Mouse (Mus musculus): ENCODE results near the gene Copg1.

The Copg1 gene

DNA sequence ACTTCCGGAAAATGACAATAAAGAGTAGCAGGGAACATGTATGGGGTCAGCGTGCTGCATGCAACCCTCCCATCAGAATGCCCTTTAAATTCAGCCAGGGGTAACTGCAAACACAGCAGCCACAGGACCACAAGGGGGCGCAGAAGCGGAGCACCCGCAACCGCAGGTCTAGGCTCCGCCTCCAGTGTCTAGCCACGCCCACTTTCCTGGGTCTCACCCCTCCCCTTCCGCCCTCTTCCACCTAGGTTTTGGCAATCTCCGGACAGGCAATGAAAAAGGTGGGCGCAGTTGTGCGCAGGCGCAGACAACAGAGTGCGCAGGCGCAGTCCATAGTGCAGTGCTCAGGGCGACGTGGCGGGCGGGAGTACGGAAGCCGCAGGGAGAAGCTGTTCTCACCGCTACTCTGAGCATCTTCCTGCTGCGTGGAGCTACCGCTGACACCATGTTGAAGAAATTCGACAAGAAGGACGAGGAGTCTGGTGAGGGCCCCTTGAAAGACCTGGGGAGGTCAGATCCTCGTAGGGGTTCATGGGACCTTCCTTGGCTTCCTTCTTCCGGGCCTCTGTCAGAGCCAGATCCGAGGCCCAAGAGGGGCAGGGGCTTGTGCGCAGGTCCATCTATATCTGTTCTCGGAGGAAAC lies at the start of gene Copg1:
Gene Copg1, plus strand, starts transcription at position 221 of the 640 bp plus-strand sequence.
- peak; percentile 100 for DNase-seq (ENCODE audit: extremely low spot score)

DNA sequence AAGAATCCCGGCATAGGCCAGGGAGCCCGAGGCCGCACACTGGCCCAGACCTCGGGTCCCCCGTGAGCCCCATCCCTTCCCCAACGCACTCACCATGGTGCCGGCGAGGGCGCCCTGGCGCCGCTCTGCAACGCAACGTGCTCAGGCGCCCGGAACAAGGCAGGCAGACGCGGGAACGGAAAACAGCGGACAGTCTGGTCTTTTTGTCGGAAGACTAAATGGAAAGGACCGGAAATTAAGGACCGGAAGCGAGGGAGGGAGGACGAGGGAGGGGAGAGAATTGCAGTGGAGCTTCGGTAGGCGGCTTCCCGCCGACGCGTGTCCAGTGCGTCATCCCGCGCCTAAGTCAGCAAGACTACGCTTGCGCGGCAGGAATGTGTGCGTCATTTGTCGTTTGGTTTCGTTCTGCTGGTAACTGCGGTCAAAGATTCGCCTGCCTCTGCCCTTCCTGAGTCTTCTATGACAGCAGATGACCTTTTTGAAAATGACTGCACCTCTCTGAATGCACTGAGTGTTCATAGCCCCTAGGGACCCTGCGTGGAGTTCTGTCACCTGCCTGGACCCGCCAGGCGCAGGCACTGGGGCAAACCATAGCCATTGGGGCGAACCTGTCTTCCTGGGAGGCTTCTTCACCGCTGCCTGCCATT lies 48.9 kb upstream of the Copg1 start, which contains the start of gene Isy1:
Gene Isy1, minus strand, starts transcription at position 248 of the 647 bp plus-strand sequence.
- peak; percentile 96 for DNase-seq (ENCODE audit: extremely low spot score)

DNA sequence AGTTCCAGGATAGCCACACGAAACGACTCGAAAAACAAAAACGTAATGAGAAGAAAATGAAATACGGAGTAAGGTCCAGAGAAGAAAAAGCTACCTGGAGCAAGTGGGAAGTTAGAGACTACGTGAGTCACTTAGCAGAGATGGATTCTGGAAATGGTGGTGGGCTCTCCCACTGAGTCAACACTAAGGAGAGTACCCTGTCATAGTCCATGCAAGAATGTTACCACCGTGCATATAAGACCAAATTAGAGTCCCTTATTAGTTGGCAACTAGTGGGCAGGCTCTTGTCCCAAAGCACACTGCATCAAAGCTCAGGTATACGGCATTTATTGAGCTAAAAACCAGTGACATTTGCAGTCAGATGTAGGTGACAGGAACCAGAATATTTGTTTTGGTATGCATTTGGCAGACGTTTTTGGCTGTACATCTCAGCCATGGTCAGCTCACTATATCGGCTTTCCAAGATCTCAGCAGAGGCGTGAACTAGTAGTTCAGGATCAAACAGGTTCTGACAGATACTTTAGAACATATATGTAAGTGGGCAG lies 47.7 kb upstream of the Copg1 start:
- DNase-seq (ENCODE audit: extremely low spot score): no peak

GRCm38 (mm10) chr6:87841635-87842034 lies 46.0 kb upstream of the Copg1 start:
- no peak for DNase-seq (ENCODE audit: extremely low spot score)

DNA sequence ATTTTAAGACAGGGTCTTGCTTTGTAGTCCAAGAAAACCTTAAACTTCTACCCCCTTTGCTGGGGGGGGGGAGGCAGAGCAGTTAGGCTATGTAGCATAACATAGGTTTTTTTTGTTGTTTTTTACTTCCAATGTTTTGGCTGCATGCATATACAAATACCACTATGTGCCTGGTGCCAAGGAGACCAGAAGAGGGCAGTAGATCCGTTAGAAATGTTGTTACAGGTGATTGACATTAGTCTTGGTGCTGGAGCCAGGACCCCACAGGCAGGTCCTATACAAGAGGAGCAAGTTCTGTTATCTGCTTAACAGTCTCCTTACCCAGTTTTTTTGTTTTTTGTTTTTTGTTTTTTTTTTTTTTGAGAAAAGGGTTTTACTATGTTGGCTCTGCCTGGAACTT lies 45.4 kb upstream of the Copg1 start:
- no peak for DNase-seq (ENCODE audit: extremely low spot score)

DNA sequence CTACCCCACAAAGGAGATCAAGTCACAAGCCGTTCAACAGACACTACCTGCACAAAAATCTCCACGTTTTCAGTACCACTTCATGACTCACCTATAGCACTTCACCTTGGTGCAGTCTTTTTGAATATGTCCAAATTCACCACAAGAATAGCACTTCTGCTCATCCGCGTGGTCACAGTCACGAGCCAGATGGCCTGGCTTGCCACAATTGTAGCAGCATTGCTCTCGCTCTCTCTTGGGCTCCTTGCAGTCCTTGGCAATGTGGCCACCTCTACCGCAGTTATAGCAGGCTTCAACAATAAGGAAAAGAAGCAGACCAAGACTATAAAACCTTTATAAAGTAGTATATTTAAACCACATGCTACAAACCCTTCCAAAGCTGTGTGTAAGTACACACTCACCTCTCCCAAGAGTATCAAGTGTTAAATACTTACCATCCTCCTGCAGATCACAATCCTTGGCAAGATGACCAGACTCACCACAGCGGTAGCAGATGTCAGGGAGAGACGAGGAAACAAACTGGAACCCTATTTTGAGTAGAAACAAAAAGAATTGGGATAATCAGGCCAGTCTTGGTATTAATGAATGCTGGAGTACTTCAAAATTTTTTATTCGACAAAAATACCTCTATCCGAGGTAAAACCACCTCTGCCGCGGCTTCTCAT lies 42.5 kb upstream of the Copg1 start:
- DNase-seq (ENCODE audit: extremely low spot score): no peak

DNA sequence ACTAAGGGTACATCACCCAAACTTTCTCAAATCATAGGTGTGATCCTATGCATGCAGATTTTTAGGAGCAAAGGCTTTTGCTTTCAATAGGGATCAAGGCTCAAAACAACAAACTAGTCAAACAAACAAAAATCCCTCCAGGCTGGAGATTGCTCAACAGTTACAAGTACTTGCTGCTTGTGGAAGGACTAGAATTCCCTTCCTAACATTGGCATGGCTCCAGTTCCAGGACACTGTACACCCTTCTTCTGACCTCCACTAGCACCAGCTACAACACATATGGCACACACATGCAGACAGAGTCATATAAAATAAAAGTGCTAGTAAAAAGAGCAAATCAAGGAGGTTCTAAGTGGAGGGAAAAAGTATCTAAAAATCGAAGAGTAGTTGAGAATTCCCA lies 40.8 kb upstream of the Copg1 start:
- no peak for DNase-seq (ENCODE audit: extremely low spot score)

DNA sequence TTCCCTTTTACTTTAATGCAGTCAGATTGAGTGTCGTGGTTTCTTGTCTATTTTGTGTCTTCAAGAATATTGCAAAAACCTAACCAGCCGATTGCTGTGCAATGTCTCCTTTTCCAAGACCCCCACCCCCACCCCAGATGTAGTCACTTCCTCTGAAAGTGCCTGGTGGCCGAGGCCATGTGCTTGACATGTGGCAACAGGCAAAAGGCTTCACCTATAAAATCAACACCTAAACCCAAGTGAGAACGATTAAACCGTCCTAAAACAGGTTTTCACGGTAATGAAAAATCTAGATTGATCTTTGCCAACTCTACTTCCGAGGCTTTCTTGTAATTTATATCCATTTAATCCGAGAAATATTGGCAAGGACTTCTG lies 37.8 kb upstream of the Copg1 start:
- no peak for DNase-seq (ENCODE audit: extremely low spot score)

DNA sequence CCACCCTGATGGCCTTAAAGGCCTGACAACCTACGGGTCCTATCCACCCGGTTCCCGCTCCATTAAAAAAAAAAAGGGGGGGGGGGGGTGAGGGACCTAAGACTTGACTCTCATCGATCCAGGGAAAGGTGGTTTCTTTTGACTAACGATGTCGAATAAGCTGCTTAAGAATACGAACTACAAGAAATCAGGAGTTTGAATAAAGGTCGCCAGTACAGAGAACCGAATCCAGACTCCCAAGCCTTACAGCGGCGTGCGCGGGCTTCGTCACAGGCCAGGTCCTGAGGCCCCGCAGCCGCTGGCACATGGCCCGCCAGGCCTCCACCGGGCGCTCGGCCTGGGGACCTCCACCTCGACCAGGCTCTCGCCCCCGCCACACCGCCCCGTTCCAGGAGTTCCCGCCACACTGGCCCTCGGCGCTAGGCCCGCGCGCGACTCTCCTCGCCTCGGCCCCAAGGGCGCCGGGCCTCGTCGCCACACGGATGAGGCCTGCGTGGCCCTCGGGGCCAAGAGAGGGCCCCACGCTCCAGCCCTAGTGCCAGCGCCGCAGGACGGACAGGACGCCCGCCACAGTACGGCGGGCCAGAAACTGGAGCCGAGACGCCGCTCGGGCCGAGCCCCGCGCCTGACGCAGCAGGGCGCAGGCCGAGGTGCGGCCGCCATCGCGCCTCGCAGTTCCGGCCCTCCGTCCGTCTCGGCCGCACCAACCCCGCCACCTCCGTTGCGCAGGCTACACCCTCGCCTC lies 37.3 kb upstream of the Copg1 start:
- DNase-seq (ENCODE audit: extremely low spot score): peak; percentile 65

- peak; percentile 97 for DNase-seq (ENCODE audit: extremely low spot score)
Measured at GRCm38 (mm10) chr6:87850900-87851614, 36.6 kb upstream of the Copg1 start, which contains the start of gene Cnbp. Gene Cnbp, minus strand, starts transcription at chr6:87851106.

DNA sequence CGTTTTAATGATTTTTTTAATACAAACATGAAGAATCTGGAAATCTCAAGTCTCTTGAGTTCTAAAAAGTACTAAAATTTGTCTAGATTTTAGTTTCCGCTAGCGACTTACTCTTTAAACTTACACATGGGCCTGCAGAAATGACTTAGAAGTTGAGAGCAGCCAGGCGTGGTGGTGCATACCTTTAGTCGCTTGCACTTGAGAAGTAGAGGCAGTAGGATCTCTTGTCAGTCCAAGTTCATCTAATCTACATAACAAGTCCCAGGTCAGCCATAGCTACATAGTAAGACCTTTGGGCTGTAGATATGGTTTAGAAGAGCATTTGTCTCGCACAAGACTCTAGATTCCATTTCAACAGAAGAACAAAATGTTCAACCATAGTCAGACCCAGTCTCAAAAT lies 35.7 kb upstream of the Copg1 start:
- DNase-seq (ENCODE audit: extremely low spot score): no peak

DNA sequence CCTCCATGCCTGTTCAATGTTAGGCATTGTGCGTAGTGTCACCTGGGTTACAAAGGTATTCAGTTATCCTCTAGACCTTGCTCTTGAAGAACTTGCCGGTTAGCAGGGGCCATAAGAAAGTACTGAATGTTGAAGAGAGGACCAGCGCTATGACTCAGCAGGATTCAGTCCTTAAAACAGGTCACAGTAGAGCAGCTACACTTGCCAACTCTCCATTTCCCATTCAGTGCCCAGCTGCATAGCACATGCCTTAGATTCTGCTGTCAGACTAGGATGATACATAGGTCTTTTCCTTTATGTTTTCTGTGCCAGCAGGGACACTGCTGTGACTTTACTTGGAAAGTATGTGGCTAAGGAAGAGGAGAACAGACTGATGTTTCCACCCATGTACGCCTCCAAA lies 34.2 kb upstream of the Copg1 start:
- no peak for DNase-seq (ENCODE audit: extremely low spot score)

DNA sequence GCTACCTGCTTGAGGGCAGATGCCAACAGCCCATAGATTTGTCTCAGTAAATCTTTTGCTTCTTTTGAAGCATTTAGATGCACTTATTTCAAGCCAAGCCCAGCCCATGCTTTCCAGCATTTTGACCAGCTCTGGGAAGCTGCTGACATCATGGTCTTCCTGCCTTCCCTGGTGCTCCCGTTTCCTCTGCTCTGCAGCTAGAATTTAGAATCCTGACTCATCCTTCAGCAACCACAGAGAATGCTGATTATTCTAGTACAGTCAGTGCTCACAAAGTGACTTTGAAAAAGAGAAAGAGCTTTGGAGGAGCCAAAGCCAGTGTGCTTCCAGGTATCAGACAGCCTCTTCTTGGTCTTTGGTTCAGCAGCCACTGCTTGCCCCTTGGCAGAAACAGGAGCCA lies 30.5 kb upstream of the Copg1 start:
- DNase-seq (ENCODE audit: extremely low spot score): no peak

- no peak for DNase-seq (ENCODE audit: extremely low spot score)
Measured at GRCm38 (mm10) chr6:87866211-87866610, 21.4 kb upstream of the Copg1 start.

DNA sequence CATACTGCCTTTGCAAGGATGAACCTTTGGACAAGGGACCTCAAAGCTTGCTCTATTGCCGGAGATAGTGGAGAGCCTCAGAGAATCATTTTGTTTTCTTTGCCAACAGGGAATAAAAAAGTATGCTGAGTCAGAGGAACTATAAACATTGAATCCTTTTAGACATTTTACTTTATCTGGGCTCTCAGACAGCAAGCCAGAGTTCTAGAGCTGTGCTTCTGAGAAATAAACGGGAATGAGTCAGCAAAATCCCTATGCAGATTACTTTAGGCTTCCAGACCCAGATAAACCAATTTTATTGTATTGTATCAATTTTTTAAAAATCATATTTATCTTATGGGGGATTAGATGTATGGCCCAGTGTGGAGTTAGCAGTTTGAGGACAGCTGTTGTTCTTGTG lies 20.4 kb upstream of the Copg1 start:
- DNase-seq (ENCODE audit: extremely low spot score): no peak

DNA sequence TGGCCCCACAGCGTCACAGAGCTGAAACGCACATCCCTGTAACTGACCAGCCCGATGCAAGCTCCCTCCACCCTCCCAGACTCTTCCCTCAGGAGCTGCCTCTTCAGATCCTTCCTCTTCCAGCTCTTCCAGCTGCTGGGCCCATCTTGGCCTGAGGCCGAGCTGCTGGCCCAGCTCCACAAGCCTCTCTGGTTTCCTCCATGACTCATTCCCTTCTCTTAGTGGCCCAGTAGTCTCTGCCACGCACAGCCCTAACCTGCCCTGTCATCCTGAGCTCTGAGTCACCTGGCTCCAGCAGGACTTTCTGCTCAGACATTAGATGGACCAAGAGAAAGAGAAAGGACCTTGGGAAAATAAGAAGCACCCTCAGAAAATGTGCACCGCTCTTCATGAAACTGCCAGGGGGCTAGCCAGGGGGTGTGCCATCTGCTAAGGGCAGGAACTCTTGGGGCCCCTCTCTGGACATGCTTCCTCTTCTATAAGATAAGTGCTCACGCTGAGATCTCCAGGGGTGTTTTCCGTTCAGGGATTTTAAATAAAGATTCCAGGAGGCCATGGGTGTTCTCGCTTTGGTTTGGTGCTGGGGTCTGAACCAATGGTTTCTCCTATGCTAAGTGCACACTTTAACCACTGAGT lies 18.6 kb upstream of the Copg1 start:
- DNase-seq (ENCODE audit: extremely low spot score): no peak

- DNase-seq (ENCODE audit: extremely low spot score): no peak
Measured at GRCm38 (mm10) chr6:87870440-87870839, 17.2 kb upstream of the Copg1 start.

DNA sequence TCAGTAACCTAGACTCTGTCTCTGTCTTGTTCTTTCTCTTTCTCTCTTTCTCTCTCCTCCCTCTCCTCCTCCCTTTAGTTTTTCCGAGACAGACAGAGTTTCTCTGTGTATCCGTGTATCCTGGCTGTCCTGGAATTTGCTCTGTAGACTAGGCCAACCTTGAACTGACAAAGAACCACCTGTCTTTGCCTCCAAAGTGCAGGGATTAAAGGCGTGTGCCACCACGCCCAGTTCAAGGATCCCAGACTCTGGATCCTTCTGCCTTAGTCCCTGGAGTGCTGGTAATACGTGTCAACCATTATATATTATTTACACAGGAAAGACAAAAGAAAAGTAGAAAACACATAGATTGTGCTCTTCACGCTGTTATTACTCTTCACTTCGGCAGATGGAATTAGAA lies 16.4 kb upstream of the Copg1 start:
- no peak for DNase-seq (ENCODE audit: extremely low spot score)

GRCm38 (mm10) chr6:87873104-87873503 lies 14.5 kb upstream of the Copg1 start:
- DNase-seq (ENCODE audit: extremely low spot score): no peak

- no peak for DNase-seq (ENCODE audit: extremely low spot score)
Measured at GRCm38 (mm10) chr6:87873963-87874362, 13.7 kb upstream of the Copg1 start.

DNA sequence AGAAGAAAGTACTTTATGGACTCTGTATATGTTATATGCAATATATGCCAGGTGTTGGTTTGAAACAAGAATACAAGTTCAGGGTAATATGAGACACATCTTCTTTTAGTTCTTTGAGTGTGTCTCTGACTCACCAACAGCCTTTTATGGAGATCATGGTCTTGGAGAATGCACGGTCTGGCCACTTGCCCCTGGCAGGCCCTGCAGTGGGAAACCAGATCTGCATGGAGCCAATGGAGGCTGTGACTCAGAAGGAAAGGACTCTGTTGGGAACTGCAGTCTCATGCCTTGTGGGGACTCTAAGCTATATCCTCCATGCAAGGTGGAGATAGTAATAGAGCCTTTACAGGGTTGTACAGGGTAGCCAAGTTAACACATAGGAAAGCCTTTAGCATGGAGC lies 12.5 kb upstream of the Copg1 start:
- DNase-seq (ENCODE audit: extremely low spot score): no peak
